Mouse (Mus musculus) cerebellum, postnatal 10 days (tissue): ENCODE measurements at regions not wholly inside any gene's neighbourhood (a gene's known extent, or its start where the extent isn't known, plus 50 kb on each side); places are given as distances from the start of the nearest gene placed in this dataset.

Source experiments
- DNase-seq, 2 experiments: peaks; one replicate each; pipeline ENCODE4 v3.0.0; 2021; ENCODE audit warnings: mixed read lengths in 2 of 2

DNA sequence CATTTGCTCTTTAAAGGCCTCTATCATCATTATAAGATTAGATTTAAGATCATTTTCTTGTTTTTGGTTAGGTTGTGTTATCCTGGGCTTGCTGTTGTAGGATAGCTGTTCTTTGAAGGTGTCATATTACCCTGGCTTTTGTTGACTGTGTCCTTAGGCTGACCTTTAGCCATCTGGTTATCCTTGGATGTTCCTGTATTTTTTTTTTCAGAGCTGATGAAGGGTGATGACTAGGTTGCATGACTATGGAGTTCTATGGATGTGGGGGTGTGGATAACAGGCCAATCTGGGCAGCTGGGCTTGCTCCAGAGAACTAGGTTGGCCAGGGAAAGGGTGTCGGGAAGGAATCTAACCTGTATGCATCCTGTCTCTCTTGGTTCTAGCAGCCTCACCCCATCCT, 74.2 kb downstream of the Dmrta1 start:
- no peak for DNase-seq

- DNase-seq = no peak
Observed at GRCm38 (mm10) chr4:89776269-89776668, 97.0 kb downstream of the Dmrta1 start.

DNA sequence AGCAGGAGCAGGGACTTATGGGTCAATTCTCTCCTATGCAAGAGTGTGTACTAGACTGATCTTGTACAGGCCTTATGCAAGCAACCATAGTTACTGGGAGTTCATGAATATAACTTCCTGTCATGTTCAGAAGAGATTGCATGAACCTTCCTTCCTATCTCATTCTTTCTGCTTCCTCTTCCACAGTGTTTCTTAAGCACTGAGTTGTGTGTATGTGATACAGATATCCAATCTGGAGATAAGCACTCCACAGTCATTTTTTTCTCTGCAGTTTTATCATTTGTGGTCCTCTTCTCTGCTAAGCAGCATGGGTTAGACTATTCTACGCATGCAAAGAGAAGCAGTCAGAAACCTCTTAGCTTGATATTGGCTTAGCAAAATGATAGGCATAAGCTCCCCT, 102.3 kb downstream of the Dmrta1 start:
- no peak for DNase-seq

DNA sequence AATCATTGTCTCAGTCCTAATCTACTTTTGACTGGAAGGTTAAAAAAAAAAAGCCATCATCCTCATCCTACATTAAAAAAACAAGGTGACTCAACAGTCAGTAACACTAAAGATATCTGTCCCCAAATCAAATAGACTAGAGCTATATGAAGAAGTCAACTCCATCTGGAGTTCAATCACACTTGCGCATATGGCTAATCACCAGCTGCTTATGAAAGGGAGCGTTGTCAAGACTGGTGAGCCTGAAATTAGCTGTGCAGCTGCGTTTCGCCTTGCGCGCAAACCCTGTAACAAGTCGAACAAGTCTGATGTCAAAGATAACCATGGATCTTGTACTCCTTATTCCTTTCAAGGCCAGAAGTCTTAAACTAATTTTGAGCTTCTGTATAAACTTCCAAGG, 137.6 kb downstream of the Dmrta1 start:
- no peak for DNase-seq

GRCm38 (mm10) chr4:89834552-89835206, 155.4 kb downstream of the Dmrta1 start:
- peak; percentile 62 to 64 for DNase-seq

DNA sequence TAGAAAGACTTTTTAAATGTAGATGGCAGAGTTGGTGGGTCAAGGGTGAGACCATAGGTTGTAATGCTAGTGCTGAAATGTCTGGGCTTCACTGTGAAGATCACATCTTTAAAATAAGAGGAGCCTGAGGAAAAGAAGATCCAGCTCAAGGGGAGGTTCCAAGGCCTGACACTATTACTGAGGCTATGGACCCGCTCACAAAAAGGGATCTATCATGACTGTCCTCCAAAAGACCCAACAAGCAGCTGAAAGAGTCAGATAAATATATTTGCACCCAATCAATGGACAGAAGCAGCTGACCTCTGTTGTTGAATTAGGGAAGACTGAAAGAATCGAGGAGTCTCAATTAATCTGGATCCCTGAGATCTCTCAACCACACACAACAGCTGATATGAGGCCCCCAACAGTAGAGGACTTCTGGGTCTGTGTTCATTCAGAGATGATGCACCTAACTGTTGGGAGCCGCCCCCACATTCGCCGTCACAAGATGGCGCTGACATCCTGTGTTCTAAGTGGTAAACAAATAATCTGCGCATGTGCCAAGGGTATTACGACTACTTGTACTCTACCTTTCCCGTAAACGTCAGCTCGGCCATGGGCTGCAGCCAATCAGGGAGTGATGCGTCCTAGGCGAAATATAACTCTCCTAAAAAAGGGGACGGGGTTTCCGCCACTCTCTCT, 196.3 kb downstream of the Dmrta1 start:
- DNase-seq = peak; percentile 44 to 46

DNA sequence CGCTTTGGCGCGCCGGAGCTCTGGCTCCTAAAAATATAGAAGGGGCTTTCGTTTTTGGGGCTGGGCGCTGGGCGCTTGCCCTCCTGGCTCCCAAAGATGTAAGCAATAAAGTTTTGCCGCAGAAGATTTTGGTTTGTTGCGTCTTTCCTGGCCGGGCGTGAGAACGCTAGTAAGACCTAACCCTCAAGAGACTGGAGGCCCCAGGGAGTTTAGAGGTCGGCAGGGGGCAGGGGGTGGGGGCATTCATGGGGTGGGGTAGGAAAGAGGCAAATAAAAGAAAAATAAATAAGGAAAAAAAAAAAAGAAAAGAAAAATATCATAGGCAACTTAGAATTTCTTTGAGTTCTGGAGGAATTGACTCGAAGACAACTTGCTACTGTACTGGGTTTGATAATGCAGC, 196.9 kb downstream of the Dmrta1 start:
- DNase-seq = peak in 1 of 2 experiments; percentile 15

GRCm38 (mm10) chr4:89881083-89881482, 201.8 kb downstream of the Dmrta1 start:
- DNase-seq = peak; percentile 33 to 45

- DNase-seq = no peak
Observed at GRCm38 (mm10) chr4:89909622-89910021, 230.4 kb downstream of the Dmrta1 start.

GRCm38 (mm10) chr4:89937673-89938072, 258.4 kb downstream of the Dmrta1 start:
- DNase-seq = no peak

GRCm38 (mm10) chr4:89941308-89941707, 262.1 kb downstream of the Dmrta1 start:
- peak in 1 of 2 experiments; percentile 4 for DNase-seq

DNA sequence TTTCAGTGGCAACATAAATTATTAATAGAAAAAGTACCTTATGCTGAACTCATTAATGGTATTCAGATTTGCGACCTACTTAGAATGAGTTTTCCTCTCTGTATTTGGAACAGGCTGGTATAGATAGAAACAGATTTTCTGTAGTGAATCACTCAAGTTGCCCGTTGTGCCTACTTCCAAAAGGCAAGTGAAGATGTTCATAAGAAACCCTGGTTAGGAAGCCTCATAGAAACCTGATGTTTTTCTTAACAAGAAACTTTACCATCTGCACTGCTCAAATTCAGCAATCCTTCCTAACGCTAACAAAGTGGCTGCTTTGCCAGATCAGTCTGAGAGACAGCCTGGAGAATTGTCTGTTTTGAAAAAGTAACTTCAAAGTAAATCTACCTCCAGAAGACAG, 242.5 kb upstream of the Zfp352 start:
- no peak for DNase-seq

GRCm38 (mm10) chr4:90003413-90003812, 215.2 kb upstream of the Zfp352 start:
- DNase-seq = no peak

DNA sequence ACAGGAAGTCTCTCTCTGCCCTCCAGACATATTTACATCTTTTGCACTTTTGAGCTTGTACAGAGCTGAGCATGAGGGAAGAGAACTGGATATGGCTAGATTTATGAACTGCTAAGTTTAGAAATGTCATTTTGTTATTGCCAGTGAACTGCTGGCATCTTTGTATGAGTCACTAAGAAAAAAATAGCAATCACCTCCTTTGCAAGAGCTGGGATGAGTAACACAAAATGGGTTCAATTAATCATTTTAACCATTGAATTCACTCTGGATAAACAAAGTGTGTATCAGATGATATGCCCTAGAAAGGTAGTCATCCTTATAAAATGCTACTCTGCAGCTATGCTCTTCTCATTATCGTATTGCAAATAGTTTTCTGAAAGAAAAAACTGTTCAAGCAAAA, 214.7 kb upstream of the Zfp352 start:
- DNase-seq = no peak

DNA sequence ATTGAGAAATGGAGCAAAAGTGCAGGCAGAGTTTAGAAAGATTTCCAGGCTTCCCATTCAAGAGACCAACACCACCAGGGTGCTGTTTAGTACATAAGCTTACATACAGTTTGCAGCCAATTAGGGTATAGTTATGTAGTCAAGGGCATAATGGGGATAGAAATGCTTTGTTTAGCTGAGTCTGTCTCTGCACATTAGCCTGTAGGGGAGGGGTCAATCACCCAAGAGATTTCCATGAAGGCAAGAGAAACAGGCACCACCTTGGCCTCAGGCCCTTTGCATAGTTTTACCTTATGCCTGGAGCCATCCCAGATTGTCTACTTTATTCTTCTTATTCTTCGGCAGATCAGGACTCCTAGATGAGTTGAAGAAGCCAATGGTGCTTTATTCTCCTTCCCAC, 205.9 kb upstream of the Zfp352 start:
- DNase-seq = no peak

- peak; percentile 4 to 20 for DNase-seq
Observed at GRCm38 (mm10) chr4:90014203-90014602, 204.4 kb upstream of the Zfp352 start.
